Mouse (Mus musculus) left cerebral cortex, postnatal 14 days (tissue): ENCODE measurements around the gene Mdh1b. TPM values are rescaled to one million over a fixed set of nuclear protein-coding genes. Genes with fewer than 3 reads are reported as not detected.

Experiments used
- DNase-seq, 2 experiments: peaks; one replicate each; pipeline ENCODE4 v3.0.0; 2021 to 2022; ENCODE audit warnings: low spot score in 2 of 2, mixed read lengths in 1 of 2
- intact Hi-C: fragments of 180-260 bp; cut with DNase I; formaldehyde crosslinking; loops from one replicate; pipeline ENCODE4 v1.15.1; 2025
- long read RNA-seq, 2 experiments: library from polyadenylated mRNA; stranded (forward); transcript quantifications; one replicate each; pipeline ENCODE4 v2.0.0; 2021
- total RNA-seq, 2 experiments: library from RNA; stranded (reverse); gene quantifications; 2 replicates each; pipeline ENCODE4 v1.2.3; 2021

Gene Mdh1b
- under 1 TPM; 0.57 to 0.66 TPM for total RNA-seq
- long read RNA-seq, experiment 1, partial matches to known transcripts = 0 of 2 reads
- long read RNA-seq, experiment 1, other reads (novel, unspliced or antisense) = 1 of 2 reads
- long read RNA-seq, experiment 2 = 0 reads

DNA sequence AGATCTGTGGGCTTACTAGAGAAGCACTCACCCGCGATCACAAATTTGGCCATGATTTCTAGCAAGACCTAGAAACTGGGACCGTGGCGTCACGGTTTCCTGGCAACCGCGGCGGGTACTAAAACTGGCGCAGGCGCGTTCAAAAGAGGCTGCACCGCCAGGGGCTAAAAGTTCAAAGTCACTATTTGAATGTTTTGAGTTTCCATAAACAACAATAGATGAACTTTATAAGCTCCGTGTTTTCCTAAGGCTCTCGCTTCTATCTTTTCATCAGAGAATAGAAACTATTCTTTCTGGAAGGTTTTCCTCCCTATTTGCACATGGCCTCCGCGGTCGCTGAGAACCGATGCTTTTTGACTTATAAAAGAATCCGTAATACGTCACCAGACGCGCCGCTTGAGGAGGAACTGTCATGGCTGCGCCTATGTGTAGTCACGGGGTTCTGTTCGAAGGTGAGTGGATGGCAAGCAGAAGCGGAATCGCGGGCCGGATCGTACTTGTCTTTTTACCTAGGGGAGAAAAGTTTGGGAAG is at the start of gene Mdh1b, which contains the start of gene Fastkd2:
TSS of gene Mdh1b (minus strand) at position 79 of the 532 bp plus-strand sequence.
TSS of gene Fastkd2 (plus strand) at position 375 of the 532 bp plus-strand sequence.
- DNase-seq = peak; percentile 95
- intact Hi-C loops = no loop called here

DNA sequence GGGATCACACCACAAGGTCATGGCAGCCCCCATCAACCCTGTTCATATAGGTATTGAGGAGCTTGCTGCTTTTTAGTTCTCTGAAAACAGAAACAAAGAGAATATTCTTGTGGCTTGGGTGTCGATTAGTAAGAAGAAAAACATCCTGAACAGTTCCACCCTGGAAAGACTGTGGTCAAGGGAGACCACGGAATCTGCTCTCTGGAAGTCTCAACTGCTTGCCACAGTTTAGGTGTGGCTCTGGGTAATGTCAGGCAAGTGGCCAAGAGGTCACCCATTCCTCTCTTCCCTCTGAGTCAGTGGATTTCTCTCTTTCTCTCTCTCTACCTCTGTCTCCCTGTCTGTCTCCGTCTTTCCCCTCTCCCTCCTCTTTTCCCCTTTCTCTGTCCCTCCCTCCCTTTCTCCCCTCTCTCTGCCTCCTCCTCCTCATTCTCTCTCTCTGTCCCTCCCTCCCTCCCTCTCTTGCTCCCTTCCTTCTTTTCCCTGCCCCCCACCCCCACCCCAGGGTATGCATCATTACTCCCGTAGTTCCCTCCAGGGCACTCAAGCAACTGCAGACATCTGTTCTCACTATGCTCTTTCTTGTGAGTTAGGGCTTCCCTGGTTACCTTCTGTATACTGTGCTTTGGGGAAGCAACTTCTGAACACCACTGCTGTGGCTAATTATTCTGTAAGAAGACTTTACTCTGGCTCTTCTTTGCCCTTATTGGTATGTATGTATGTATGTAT is 46.9 kb upstream of the Mdh1b start:
- no peak for DNase-seq
- intact Hi-C loops = no loop called here

GRCm38 (mm10) chr1:63776396-63776795 is 46.3 kb upstream of the Mdh1b start:
- no peak for DNase-seq
- intact Hi-C loops = no loop called here

DNA sequence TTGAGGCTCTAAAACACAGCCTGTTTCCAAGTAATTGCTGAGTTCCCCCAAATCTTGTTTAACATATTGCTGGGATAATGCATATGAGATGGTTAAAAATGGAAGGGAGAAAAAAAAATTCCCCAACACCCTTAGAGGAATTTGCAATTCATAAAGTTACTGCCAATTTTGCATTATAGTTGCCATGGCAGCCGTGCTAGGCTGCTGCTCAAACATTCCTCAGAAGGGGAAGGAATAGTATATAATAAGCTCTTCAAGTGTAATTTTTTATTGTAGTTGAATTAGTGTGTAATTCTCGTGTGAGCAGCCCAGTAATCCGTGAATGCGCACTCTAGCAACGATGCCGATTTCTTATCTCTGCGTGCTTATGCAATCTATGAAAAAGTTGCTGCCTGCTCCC is 40.2 kb upstream of the Mdh1b start:
- intact Hi-C loops = no loop called here
- DNase-seq = peak; percentile 62 to 70

DNA sequence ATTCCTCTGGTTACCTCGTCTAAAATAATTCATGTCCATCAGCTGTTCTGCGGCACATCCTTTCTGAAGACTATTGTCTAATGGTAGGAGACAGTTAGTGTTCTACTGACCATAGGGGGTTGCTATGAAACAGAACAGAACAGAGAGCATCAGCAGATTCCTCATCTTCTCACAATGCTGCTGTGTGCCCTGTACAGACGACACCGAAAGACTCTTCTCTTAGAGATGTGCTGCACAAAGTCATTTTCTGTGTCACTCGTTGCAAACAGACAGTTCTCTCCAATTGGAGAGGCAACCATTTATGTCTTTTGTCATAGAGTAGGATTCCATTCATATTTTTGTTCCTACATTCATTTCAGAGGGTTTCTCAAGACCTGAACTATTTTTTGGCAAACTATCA is 39.0 kb upstream of the Mdh1b start, which contains the start of gene 4933402D24Rik:
TSS of gene 4933402D24Rik (minus strand) at position 101 of the 400 bp plus-strand sequence.
- intact Hi-C loops = loop anchor here (10.0 kb wide), 2 partner anchors 166 to 246 kb away; no protein-coding TSS in a partner anchor
- no peak for DNase-seq

DNA sequence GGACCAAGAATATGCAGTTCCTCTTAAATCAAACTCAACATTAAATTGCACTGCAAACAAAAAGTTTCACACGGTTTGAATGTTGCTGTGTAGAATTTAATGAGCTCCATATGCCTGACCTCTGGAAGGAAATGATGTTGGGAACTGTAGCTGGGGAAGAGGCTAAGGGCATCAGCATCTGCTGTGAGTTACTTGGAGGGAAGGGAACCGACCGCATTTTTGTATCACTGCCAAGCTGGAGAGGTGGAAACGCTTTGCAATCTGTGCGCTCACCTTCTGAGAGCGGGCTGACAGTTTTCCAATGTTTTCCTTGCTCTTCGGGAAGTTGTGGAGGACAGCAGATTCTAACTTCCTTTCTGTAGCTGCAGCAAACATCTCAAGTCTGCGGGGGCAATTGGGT is 38.0 kb upstream of the Mdh1b start:
- intact Hi-C loops = loop anchor here (10.0 kb wide), 2 partner anchors 167 to 247 kb away; no protein-coding TSS in a partner anchor
- DNase-seq = no peak

GRCm38 (mm10) chr1:63764395-63764794 is 34.3 kb upstream of the Mdh1b start:
- DNase-seq = peak in 1 of 2 experiments; percentile 26
- intact Hi-C loops = loop anchor here (10.0 kb wide), 2 partner anchors 170 to 250 kb away; no protein-coding TSS in a partner anchor

DNA sequence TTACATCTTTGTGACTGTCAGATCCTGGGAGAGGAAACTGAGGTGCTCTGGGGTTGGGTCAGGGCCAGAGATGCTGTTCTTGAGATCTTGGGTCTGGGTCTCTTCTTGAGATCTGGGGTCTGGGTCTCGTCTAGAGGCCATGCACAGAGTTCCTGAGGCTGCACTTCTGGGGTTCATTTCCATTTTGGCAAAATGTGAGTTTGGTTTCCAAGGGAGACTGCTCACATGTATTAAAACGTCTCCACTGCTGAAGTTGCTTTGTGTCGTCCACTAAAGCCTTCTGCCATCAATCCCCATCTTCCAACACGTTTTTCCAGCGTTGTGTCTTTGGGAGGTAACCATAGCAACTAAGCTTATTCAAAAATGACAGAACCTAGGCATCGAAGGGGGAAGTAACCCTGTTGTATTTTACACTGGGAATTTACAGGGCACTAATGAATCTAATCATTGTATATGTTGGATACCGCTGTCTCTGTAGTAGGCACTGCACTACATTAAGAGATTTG is 33.8 kb upstream of the Mdh1b start:
- intact Hi-C loops = loop anchor here (1.0 to 10.0 kb wide), 4 partner anchors 171 to 685 kb away; no protein-coding TSS in a partner anchor
- peak in 1 of 2 experiments; percentile 17 for DNase-seq

DNA sequence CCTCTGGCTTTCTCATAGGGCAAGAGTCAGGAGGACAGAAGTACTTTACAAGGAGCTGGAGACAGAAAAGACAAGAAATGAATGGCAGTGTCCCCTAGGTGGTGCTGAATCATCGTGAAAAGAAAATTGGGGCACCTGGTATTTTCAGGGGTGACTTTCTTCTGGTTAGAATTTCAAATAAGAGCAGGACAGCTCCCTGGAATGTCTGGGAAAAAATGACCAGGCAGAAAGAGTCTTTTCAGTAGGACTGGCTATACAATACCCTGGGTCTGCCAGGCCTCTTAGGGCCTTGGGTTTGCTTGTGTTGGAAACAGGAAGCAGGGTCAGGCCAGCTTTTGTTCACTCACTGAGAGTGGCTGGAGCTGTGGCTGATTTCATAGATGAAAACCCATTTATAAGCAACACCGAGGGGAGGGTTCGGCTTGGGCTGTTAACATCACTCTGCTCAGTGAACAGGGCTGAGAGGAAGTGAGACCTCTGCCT is 33.1 kb upstream of the Mdh1b start:
- DNase-seq = peak; percentile 69 to 74
- intact Hi-C loops = loop anchor here (1.0 to 10.0 kb wide), 4 partner anchors 172 to 686 kb away; no protein-coding TSS in a partner anchor

- intact Hi-C loops = no loop called here
- no peak for DNase-seq
These were observed 25.9 kb upstream of the Mdh1b start for GRCm38 (mm10) chr1:63756005-63756404.

DNA sequence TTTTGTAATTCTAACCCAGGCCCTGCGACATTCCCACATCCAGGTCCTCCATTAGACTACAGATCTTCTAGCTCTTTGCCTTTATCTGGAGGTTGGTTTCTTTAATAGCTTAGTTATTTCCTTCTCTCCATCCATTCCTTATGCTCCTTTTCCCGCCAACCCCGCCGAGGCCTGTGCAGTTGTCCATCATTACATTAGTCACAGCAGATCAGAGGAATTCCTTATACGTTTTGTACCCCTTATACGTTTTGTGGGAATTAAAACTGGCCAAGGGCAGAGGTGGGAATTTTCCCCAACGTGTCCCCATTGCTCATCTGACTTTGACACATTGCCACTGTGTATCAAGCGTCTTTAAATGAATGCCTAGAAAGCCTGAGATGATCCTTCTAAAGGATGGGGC is 322 bp downstream of the Mdh1b start:
- intact Hi-C loops = no loop called here
- DNase-seq = peak in 1 of 2 experiments; percentile 11

- intact Hi-C loops = no loop called here
- DNase-seq = peak; percentile 15 to 43
These were observed 10.0 kb downstream of the Mdh1b start for GRCm38 (mm10) chr1:63720161-63720560.

DNA sequence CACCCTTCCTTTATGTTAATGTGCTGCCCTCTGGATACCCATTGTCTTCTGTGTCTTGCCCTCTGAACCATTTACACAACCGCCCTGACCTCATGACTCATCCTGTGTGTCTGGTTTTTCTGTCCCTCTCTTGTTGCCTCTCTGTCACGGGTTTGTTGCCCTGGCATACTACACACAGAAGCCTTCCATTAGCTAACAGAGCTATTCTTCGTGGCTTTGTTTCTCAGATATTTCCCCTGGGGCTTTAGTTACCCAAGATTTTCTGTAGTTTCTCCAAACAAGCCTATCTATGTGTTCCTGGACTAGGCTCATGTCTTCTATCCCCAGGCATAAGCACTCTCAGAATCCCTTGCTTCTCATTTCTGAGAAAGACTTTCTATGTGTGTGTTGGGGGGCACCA is 21.2 kb downstream of the Mdh1b start:
- intact Hi-C loops = no loop called here

DNA sequence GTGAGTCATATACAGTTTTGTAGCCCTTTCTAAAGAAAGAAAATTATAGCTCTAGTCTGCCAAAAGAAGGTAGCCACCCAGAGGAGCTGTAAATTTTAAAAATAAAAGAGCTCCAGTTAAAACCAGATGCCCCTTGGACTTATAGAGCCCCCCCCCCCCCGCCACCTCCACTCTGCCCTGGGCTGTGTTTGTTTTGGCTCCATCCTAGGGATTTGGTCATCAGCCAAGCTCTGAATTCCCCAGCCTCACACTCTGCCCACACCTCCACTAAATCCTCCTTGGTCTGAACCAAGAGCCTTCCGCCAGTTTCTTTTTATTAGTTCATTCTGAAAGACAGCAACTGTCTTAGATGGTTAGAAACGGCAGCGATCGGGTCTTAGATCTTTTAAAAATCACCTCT is 24.4 kb downstream of the Mdh1b start:
- intact Hi-C loops = no loop called here

More for the DNA sequence above, 21.2 kb downstream of the Mdh1b start:
- DNase-seq = no peak

GRCm38 (mm10) chr1:63696861-63697260 is 33.3 kb downstream of the Mdh1b start:
- DNase-seq = no peak
- intact Hi-C loops = no loop called here

More for the DNA sequence above, 24.4 kb downstream of the Mdh1b start:
- no peak for DNase-seq

DNA sequence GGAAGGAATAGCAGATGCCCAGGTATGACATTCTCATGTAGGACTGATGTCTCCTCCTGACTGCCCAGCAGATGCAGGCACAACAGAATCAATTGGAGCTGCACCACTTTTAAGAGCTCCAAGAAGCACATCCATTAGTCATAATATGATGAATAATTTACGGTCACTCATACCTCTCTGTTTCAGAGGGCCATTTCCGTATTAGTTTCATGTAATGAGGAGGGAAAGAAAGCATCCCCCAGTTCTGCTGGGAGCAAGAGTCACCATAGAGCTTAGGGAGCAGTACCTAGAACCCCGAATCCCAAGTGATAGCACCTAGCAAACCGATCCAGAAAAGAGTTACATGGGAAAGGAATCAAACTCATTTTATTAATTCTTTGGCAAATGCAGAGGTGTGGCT is 43.3 kb downstream of the Mdh1b start, which contains the start of gene Dytn:
TSS of gene Dytn (minus strand) at position 101 of the 400 bp plus-strand sequence.
- intact Hi-C loops = no loop called here
- no peak for DNase-seq

- DNase-seq = no peak
- intact Hi-C loops = no loop called here
These were observed 54.1 kb downstream of the Mdh1b start for GRCm38 (mm10) chr1:63675975-63676374.

- peak; percentile 26 to 66 for DNase-seq
- intact Hi-C loops = loop anchor here (2.0 kb wide), 1 partner anchor 778 kb away; no protein-coding TSS in a partner anchor
These were observed 61.3 kb downstream of the Mdh1b start for GRCm38 (mm10) chr1:63668852-63669160.

- intact Hi-C loops = loop anchor here (2.0 kb wide), 1 partner anchor 779 kb away; no protein-coding TSS in a partner anchor
- DNase-seq = peak in 1 of 2 experiments; percentile 15
These were observed 61.9 kb downstream of the Mdh1b start for GRCm38 (mm10) chr1:63667949-63668851.
